Mouse (Mus musculus) ovary, adult 10 weeks (tissue): ENCODE data around the gene Gm13288. TPM values are rescaled to one million over a fixed set of nuclear protein-coding genes. Genes with fewer than 3 reads are reported as not detected.

ENCODE experiments used
- polyA plus RNA-seq: library from polyadenylated mRNA; stranded (reverse); fragments of 350-450 nt; fragmentation: Illumina TruSeq; extraction: RNeasy Lipid Tissue Mini Kit (QIAGEN cat#74804); gene quantifications from one replicate; pipeline ENCODE4 v1.2.3, GENCODE M21; 2014

Gm13288 gene
- not detected for polyA plus RNA-seq

DNA sequence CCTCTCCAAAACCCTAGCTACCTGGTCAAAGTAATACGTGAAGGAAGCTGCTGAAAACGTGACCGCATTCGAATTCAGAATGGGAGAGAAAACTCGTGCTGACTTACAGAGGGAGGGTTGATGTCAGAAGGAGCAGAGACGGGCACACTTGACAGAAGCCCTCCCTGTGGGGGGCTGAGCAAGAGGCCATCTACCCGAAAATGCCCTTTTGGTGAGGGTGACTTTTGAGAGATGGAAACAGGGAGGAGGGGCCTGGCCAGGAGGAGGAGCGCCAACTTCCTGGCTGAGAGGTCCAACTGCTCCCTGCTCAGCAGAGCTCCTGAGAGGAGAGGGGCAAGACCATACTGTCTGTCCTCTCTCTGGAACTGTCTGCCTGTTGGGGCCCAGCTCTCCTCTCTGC is at the start of gene Gm13288:
Gm13288 (plus strand) TSS at position 301 of the 400 bp plus-strand sequence.

DNA sequence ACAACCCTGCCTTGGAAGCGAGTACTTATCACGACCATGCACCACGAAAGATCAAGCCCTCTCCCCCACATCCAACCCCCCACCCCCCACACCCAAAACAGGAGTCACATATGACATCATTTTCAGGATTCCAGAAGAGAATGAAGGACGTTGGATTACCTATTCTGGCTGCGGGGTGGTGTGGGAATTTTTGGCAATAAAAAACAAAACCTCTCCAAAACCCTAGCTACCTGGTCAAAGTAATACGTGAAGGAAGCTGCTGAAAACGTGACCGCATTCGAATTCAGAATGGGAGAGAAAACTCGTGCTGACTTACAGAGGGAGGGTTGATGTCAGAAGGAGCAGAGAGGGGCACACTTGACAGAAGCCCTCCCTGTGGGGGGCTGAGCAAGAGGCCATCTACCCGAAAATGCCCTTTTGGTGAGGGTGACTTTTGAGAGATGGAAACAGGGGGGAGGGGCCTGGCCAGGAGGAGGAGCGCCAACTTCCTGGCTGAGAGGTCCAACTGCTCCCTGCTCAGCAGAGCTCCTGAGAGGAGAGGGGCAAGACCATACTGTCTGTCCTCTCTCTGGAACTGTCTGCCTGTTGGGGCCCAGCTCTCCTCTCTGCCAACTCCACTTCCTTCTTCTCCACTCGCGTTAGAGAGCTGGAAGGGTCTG is 45.6 kb upstream of the Gm13288 start, which contains the start of gene Gm13283:
Gm13283 (plus strand) TSS at position 510 of the 659 bp plus-strand sequence.

GRCm38 (mm10) chr4:88773534-88773933 is 31.8 kb upstream of the Gm13288 start, which contains the start of gene Gm13290:
Gm13290 (plus strand) TSS chr4:88773834.

GRCm38 (mm10) chr4:88776622-88777021 is 28.7 kb upstream of the Gm13288 start, which contains the start of gene Gm13289:
Gm13289 (plus strand) TSS chr4:88776922.

GRCm38 (mm10) chr4:88779550-88779949 is 25.8 kb upstream of the Gm13288 start, which contains the start of gene Gm13272:
Gm13272 (plus strand) TSS chr4:88779850.

GRCm38 (mm10) chr4:88781831-88782230 is 23.5 kb upstream of the Gm13288 start, which contains the start of gene Ifnz:
Ifnz (plus strand) TSS chr4:88782131.

GRCm38 (mm10) chr4:88785409-88785808 is 19.9 kb upstream of the Gm13288 start, which contains the start of gene Gm13276:
Gm13276 (plus strand) TSS chr4:88785709.

DNA sequence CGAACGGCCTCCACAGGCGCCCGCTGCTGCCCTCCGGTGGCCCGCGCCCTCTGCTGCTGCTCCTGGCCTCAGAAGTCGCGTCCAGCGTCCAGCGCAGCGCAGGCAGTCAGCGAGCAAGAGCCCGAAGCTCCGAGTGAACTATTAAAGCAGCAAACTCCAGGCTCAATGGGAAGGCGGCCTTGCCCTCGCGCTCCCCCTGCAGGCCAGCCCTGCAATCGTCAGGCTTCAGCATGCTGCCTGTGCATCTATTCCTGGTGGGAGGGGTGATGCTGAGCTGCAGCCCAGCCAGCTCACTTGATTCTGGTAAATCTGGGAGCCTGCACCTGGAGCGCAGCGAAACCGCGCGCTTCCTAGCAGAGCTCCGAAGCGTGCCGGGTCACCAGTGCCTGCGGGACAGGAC is 16.9 kb upstream of the Gm13288 start, which contains the start of gene Gm13277:
Gm13277 (plus strand) TSS at position 231 of the 400 bp plus-strand sequence.

GRCm38 (mm10) chr4:88791250-88791649 is 14.1 kb upstream of the Gm13288 start, which contains the start of gene Gm13278:
Gm13278 (plus strand) TSS chr4:88791550.

DNA sequence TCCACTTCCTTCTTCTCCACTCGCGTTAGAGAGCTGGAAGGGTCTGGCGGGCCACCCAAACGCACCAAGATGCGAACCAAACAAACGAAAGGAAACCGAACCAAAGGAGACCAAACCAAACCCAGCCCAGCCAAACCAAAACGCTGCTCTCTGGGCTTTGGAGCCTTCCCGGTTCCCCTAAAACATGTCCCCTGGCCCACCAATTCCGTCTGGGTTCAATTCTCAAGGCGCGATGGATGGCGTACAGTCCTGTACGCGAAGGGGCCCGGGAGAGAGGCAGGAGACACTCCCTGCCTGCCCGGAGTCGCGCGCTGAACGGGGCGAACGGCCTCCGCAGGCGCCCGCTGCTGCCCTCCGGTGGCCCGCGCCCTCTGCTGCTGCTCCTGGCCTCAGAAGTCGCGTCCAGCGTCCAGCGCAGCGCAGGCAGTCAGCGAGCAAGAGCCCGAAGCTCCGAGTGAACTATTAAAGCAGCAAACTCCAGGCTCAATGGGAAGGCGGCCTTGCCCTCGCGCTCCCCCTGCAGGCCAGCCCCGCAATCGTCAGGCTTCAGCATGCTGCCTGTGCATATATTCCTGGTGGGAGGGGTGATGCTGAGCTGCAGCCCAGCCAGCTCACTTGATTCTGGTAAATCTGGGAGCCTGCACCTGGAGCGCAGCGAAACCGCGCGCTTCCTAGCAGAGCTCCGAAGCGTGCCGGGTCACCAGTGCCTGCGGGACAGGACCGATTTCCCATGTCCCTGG is 11.2 kb upstream of the Gm13288 start, which contains the start of gene Gm13275:
Gm13275 (plus strand) TSS at position 552 of the 740 bp plus-strand sequence.

DNA sequence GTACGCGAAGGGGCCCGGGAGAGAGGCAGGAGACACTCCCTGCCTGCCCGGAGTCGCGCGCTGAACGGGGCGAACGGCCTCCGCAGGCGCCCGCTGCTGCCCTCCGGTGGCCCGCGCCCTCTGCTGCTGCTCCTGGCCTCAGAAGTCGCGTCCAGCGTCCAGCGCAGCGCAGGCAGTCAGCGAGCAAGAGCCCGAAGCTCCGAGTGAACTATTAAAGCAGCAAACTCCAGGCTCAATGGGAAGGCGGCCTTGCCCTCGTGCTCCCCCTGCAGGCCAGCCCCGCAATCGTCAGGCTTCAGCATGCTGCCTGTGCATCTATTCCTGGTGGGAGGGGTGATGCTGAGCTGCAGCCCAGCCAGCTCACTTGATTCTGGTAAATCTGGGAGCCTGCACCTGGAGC is 8.2 kb upstream of the Gm13288 start, which contains the start of gene Gm13279:
Gm13279 (plus strand) TSS at position 301 of the 400 bp plus-strand sequence.

DNA sequence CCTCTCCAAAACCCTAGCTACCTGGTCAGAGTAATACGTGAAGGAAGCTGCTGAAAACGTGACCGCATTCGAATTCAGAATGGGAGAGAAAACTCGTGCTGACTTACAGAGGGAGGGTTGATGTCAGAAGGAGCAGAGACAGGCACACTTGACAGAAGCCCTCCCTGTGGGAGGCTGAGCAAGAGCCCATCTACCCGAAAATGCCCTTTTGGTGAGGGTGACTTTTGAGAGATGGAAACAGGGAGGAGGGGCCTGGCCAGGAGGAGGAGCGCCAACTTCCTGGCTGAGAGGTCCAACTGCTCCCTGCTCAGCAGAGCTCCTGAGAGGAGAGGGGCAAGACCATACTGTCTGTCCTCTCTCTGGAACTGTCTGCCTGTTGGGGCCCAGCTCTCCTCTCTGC is 6.0 kb upstream of the Gm13288 start, which contains the start of gene Gm13285:
Gm13285 (plus strand) TSS at position 301 of the 400 bp plus-strand sequence.

DNA sequence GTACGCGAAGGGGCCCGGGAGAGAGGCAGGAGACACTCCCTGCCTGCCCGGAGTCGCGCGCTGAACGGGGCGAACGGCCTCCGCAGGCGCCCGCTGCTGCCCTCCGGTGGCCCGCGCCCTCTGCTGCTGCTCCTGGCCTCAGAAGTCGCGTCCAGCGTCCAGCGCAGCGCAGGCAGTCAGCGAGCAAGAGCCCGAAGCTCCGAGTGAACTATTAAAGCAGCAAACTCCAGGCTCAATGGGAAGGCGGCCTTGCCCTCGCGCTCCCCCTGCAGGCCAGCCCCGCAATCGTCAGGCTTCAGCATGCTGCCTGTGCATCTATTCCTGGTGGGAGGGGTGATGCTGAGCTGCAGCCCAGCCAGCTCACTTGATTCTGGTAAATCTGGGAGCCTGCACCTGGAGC is 2.4 kb upstream of the Gm13288 start, which contains the start of gene Gm13287:
Gm13287 (plus strand) TSS at position 301 of the 400 bp plus-strand sequence.

GRCm38 (mm10) chr4:88815928-88816327 is 10.6 kb downstream of the Gm13288 start, which contains the start of gene Ifna7:
Ifna7 (plus strand) TSS chr4:88816228.

DNA sequence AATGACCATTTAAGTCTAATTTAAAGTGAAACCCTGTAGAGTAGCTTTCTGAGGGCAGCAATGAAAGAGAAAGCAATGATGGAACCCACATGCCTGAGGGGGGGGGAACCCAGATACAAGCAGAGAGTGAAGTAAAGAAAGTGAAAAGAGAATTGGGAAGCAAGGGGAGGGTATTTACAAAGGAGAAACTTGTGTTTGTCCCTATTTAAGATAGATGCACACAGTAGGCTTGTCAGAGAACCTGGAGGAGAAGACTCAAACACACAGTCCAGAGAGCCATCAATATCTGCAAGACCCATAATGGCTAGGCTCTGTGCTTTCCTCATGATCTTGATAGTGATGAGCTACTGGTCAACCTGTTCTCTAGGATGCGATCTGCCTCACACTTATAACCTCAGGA is 14.3 kb downstream of the Gm13288 start, which contains the start of gene Ifna11:
Ifna11 (plus strand) TSS at position 301 of the 400 bp plus-strand sequence.

GRCm38 (mm10) chr4:88827116-88827515 is 21.8 kb downstream of the Gm13288 start, which contains the start of gene Ifna6:
Ifna6 (plus strand) TSS chr4:88827416.

DNA sequence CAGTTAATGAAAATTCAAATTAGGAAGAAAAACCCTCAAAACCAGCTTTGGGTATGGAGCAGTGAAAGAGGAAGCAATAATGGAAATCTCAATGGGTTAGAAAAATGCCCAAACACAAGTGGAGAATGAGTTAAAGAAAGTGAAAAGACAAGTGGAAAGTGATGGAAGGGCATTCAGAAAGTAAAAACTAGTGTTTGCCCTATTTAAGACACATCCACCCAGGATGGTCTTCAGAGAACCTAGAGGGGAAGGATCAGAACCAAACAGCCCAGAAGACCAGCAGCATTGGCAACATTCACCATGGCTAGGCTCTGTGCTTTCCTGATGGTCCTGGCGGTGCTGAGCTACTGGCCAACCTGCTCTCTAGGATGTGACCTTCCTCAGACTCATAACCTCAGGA is 29.9 kb downstream of the Gm13288 start, which contains the start of gene Ifna5:
Ifna5 (plus strand) TSS at position 301 of the 400 bp plus-strand sequence.

GRCm38 (mm10) chr4:88841438-88841911 is 36.1 kb downstream of the Gm13288 start, which contains the start of gene Ifna4:
Ifna4 (plus strand) TSS chr4:88841861.

DNA sequence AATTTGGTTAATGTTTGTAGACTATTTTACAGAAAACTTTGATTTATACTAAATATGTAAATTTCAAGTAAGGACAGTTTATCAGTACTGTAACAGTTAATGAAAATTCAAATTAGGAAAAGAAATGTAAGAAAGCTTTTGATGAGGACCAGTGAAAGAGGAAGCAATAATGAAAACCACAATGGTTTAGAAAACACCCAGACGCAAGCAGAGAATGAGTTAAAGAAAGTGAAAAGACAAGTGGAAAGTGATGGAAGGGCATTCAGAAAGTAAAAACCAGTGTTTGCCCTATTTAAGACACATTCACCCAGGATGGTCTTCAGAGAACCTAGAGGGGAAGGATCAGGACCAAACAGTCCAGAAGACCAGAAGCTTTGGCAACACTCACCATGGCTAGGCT is 44.4 kb downstream of the Gm13288 start, which contains the start of gene Ifna1:
Ifna1 (plus strand) TSS at position 390 of the 400 bp plus-strand sequence.

